Mouse (Mus musculus): ENCODE data around the gene Plcl2. TPM values are rescaled to one million over a fixed set of nuclear protein-coding genes. Genes with fewer than 3 reads are reported as not detected.

Plcl2 gene
- polyA plus RNA-seq, 1 experiment from 2014 or later = 10.5 TPM

- H3K4me1 ChIP-seq (replicated peaks) = no peaks in the 10 kb centered on the region
- 97% methylated on average over 1 of the region's 1 CpGs for WGBS
- no peak for ATAC-seq (ENCODE audit: low FRiP score, low read depth)
- no peak overlapping the region for H3K27ac ChIP-seq (replicated peaks)
- H3K4me3 ChIP-seq = no peak overlapping the region
- no peaks in the 10 kb centered on the region for H3K36me3 ChIP-seq
- H3K27me3 ChIP-seq = no peaks in the 10 kb centered on the region
- H3K4me2 ChIP-seq = no peak overlapping the region
- H3K9ac ChIP-seq = no peak overlapping the region
- no peaks in the 10 kb centered on the region for H3K9me3 ChIP-seq
These were observed 22.1 kb upstream of the Plcl2 start for GRCm38 (mm10) chr17:50487058-50487618.

DNA sequence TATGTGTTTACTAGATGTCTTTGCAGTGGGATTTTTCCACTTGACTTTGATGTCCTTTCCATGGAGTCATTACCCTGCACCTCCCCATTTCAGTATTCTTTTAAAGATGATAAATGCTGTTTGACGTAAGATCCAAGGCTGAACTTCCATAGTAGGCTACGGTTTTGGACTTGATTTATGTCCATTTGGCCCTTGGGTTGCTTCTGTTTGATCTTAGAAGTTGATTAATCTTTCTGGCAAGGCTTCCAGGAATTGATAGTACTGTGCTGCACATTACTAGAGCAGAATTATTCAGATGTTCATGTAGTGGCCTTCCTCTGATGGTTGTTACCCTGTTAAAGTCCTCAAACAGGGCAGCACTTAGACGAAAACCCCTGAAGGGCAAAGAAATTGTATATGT lies 21.5 kb upstream of the Plcl2 start:
- H3K9me3 ChIP-seq = no peaks in the 10 kb centered on the region
- H3K36me3 ChIP-seq = no peaks in the 10 kb centered on the region
- no peak overlapping the region for H3K27ac ChIP-seq (replicated peaks)
- 91% methylated on average over 3 of the region's 3 CpGs for WGBS
- H3K9ac ChIP-seq = no peak overlapping the region
- no peak for ATAC-seq (ENCODE audit: low FRiP score, low read depth)
- H3K4me3 ChIP-seq = no peak overlapping the region
- no peaks in the 10 kb centered on the region for H3K27me3 ChIP-seq
- H3K4me2 ChIP-seq = no peak overlapping the region
- H3K4me1 ChIP-seq (replicated peaks) = no peaks in the 10 kb centered on the region

DNA sequence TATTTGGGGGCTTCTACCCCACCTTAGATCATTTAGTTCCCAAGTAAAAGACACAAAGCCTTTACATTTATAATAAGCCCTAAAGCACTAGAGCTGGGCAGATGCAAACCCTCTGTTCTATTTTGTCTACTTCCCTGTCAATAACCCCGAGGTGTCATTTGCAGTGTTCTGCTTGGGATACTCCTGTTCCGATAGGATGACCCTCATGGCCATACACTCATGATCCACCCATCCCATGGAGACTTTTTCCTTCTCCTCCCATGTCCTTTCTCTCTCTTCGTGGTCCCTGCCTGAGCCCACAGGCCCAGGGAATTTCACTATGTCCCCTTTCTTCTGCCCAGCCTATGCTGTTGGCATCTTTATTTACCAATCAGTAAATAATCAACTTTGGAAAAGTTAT lies 20.8 kb upstream of the Plcl2 start:
- no peak for ATAC-seq (ENCODE audit: low FRiP score, low read depth)
- no peak overlapping the region for H3K27ac ChIP-seq (replicated peaks)
- 83% methylated on average over 3 of the region's 3 CpGs for WGBS
- no peaks in the 10 kb centered on the region for H3K27me3 ChIP-seq
- H3K9ac ChIP-seq = no peak overlapping the region
- H3K4me3 ChIP-seq = no peak overlapping the region
- no peaks in the 10 kb centered on the region for H3K4me1 ChIP-seq (replicated peaks)
- no peaks in the 10 kb centered on the region for H3K9me3 ChIP-seq
- H3K4me2 ChIP-seq = no peak overlapping the region
- no peaks in the 10 kb centered on the region for H3K36me3 ChIP-seq

GRCm38 (mm10) chr17:50488895-50489294 lies 20.3 kb upstream of the Plcl2 start:
- H3K9me3 ChIP-seq = no peaks in the 10 kb centered on the region
- no peaks in the 10 kb centered on the region for H3K4me1 ChIP-seq (replicated peaks)
- H3K4me2 ChIP-seq = no peak overlapping the region
- no peak overlapping the region for H3K4me3 ChIP-seq
- H3K9ac ChIP-seq = no peak overlapping the region
- H3K36me3 ChIP-seq = no peaks in the 10 kb centered on the region
- WGBS = 84% methylated on average over 2 of the region's 2 CpGs
- H3K27me3 ChIP-seq = no peaks in the 10 kb centered on the region
- H3K27ac ChIP-seq (replicated peaks) = no peak overlapping the region
- no peak for ATAC-seq (ENCODE audit: low FRiP score, low read depth)

DNA sequence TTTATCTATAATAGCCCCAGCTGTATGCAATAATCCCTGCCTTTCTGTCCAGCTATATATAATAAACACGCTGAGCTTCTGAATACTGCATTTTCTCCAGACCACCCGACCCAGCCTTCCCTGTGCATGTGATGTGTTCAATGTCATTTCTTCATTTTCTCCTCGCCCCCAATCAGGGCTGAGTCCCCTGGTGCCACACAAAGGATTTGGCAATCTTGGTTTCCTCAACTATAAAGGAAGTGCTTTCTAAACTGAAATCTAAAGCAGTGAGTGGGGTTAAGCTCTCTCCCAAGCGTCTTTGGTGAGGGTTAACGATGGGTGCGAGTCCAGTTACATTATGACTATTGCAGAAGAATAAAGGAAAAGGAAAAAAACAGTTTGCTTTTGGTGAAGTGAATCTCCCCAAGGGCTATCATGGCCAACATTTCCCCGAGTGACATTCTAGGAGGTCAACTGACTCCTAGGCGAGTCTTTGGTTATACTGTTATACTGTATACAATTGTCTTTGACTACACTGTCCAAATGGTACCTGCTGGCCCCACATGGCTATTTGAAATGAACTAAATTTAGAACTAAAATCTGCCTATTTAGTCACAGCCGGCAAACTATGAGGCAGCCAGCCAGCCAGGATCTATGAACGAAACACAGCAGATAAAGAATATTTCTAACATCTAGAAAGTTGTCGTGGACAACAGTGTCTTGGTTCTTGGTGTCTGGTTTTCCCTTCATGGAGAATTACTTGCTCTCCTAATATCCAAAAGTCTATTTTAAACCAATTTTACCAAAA lies 18.4 kb upstream of the Plcl2 start:
- Histone ChIP-seq H3K4me3 (no peak overlapping the region), H3K4me1 (replicated peaks) (no peaks in the 10 kb centered on the region), H3K9ac (no peak overlapping the region), H3K36me3 (no peaks in the 10 kb centered on the region), H3K4me2 (no peak overlapping the region), H3K27ac (replicated peaks) (no peak overlapping the region), H3K27me3 (no peaks in the 10 kb centered on the region), H3K9me3 (no peaks in the 10 kb centered on the region)
- ATAC-seq (ENCODE audit: low FRiP score, low read depth) = no peak
- 88% methylated on average over 11 of the region's 11 CpGs for WGBS

- no peak overlapping the region for H3K4me2 ChIP-seq
- H3K36me3 ChIP-seq = no peaks in the 10 kb centered on the region
- H3K27ac ChIP-seq (replicated peaks) = no peak overlapping the region
- H3K9ac ChIP-seq = no peak overlapping the region
- H3K4me3 ChIP-seq = no peak overlapping the region
- H3K27me3 ChIP-seq = no peaks in the 10 kb centered on the region
- H3K4me1 ChIP-seq (replicated peaks) = no peaks in the 10 kb centered on the region
- 88% methylated on average over 3 of the region's 3 CpGs for WGBS
- no peaks in the 10 kb centered on the region for H3K9me3 ChIP-seq
- no peak for ATAC-seq (ENCODE audit: low FRiP score, low read depth)
These were observed 17.7 kb upstream of the Plcl2 start for GRCm38 (mm10) chr17:50491496-50491895.

DNA sequence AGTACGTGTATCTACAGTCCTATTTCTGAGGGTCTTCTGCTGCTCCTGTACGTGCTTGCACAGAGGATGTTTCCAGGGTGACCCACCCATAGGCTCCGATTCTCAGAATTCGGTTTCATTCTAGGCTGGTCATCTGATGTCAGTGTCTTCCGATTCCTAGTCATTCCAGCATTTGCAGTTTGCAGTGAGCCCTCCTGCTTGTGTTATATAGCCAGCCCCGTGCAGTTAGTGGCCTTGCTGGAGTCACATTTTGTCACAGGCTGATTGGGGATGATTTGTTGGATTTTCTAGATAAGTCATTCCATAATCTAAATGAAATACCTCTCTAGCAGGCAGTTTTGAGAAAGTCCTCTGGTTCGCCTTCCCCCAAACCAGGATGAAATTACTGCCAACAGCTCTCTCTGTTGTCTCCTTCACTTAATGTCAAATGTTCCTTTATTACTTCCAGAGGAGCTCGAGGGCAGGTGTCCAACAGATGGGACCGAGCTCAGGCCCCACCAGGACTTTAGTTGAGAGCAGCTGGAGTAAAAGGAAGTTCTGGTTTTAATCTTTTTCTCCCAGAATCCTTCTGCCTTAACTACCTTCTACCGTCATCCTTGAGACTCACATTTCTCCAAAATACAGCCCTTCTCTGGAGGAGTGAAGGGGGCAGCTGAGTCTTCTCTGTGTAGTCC lies 13.8 kb upstream of the Plcl2 start:
- Histone ChIP-seq H3K4me1 (replicated peaks) (no peaks in the 10 kb centered on the region), H3K9ac (no peak overlapping the region), H3K4me3 (no peak overlapping the region), H3K4me2 (no peak overlapping the region), H3K27ac (replicated peaks) (no peak overlapping the region), H3K27me3 (no peaks in the 10 kb centered on the region), H3K9me3 (no peaks in the 10 kb centered on the region), H3K36me3 (no peaks in the 10 kb centered on the region)
- WGBS = 70% methylated on average over 10 of the region's 10 CpGs
- ATAC-seq (ENCODE audit: low FRiP score, low read depth) = no peak

DNA sequence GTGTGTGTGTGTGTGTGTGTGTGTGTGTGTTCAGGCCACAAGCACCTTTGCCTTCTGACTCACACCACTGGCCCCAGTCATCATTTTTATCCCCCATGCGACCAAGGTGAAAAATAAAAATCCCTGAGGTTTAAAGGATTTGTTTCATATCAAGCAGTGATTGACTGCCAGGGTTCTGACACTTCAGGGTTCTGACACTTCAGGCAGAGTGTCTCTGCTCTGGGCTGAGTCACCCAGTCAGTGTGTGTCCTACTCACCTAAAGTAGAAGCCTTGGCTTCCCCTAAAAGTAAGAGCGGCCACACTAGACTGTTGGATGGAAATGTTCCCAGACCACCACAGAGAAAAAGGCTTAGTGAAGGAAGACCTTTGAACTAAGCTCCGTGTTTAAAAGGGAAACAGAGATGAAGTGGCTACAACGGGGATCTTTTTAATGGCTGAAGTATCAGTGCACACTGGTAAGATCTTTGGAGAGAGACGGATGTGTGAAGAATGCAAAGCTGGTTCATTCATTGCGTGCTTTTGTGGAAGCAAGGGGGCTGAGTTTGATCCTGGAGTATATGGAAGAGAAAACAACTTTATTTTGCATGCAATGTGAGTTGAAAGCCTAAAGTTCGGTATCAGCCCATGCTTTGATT lies 11.0 kb upstream of the Plcl2 start:
- Histone ChIP-seq H3K9me3 (no peaks in the 10 kb centered on the region), H3K9ac (no peak overlapping the region), H3K27me3 (no peaks in the 10 kb centered on the region), H3K4me3 (no peak overlapping the region), H3K27ac (replicated peaks) (no peak overlapping the region), H3K36me3 (no peaks in the 10 kb centered on the region), H3K4me1 (replicated peaks) (no peaks in the 10 kb centered on the region), H3K4me2 (no peak overlapping the region)
- no peak for ATAC-seq (ENCODE audit: low FRiP score, low read depth)
- WGBS = 42% methylated on average over 7 of the region's 7 CpGs

- Histone ChIP-seq H3K4me1 (replicated peaks) (no peaks in the 10 kb centered on the region), H3K27me3 (no peaks in the 10 kb centered on the region), H3K9me3 (no peaks in the 10 kb centered on the region), H3K27ac (replicated peaks) (no peak overlapping the region), H3K4me3 (no peak overlapping the region), H3K36me3 (no peaks in the 10 kb centered on the region), H3K9ac (no peak overlapping the region), H3K4me2 (no peak overlapping the region)
- no peak for ATAC-seq (ENCODE audit: low FRiP score, low read depth)
- 75% methylated on average over 16 of the region's 16 CpGs for WGBS
These were observed 10.0 kb upstream of the Plcl2 start for GRCm38 (mm10) chr17:50499091-50499790.

GRCm38 (mm10) chr17:50500806-50501205 lies 8.4 kb upstream of the Plcl2 start:
- H3K4me2 ChIP-seq = no peak overlapping the region
- no peak overlapping the region for H3K4me3 ChIP-seq
- H3K27ac ChIP-seq (replicated peaks) = no peak overlapping the region
- no peak for ATAC-seq (ENCODE audit: low FRiP score, low read depth)
- no peaks in the 10 kb centered on the region for H3K36me3 ChIP-seq
- no peaks in the 10 kb centered on the region for H3K9me3 ChIP-seq
- H3K9ac ChIP-seq = no peak overlapping the region
- no peaks in the 10 kb centered on the region for H3K4me1 ChIP-seq (replicated peaks)
- 69% methylated on average over 6 of the region's 6 CpGs for WGBS
- no peaks in the 10 kb centered on the region for H3K27me3 ChIP-seq

- Histone ChIP-seq H3K9me3 (no peaks in the 10 kb centered on the region), H3K27me3 (no peaks in the 10 kb centered on the region), H3K4me3 (no peak overlapping the region), H3K36me3 (no peaks in the 10 kb centered on the region), H3K9ac (no peak overlapping the region), H3K4me1 (replicated peaks) (no peaks in the 10 kb centered on the region), H3K4me2 (no peak overlapping the region), H3K27ac (replicated peaks) (no peak overlapping the region)
- 76% methylated on average over 7 of the region's 7 CpGs for WGBS
- ATAC-seq (ENCODE audit: low FRiP score, low read depth) = no peak
These were observed 6.1 kb upstream of the Plcl2 start for GRCm38 (mm10) chr17:50503075-50503474.
